Mouse (Mus musculus) brain, adult 2 months (tissue): Measurements from ENCODE around the gene H2afy2.
A peak's percentile ranks its signal among the peaks of the same experiment; 100 is the strongest.

Experiments used
- DNase-seq: peaks from one replicate; pipeline ENCODE4 v3.0.0; 2011; ENCODE audit warnings: low read depth, low spot score

Gene H2afy2

DNA sequence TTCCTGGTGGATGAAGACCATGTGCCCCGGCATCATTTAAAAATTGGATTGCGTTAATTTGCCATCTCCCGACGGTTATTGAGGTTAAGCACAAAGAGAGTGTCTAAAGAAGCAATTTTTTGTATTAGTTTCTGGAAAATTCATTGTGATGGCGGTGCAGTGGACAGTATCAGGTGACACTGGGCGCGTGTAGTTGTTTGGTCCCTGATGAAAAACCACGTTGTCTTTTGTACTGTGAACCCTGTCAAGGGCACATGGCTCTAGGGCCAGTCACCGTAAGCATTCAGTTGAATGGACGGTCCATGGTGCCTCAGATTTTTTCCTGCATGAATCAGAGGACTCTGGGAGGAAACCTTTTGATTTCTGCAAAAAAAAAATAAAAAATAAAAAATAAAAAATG, 467 bp upstream of the H2afy2 start:
- DNase-seq = no peak

DNA sequence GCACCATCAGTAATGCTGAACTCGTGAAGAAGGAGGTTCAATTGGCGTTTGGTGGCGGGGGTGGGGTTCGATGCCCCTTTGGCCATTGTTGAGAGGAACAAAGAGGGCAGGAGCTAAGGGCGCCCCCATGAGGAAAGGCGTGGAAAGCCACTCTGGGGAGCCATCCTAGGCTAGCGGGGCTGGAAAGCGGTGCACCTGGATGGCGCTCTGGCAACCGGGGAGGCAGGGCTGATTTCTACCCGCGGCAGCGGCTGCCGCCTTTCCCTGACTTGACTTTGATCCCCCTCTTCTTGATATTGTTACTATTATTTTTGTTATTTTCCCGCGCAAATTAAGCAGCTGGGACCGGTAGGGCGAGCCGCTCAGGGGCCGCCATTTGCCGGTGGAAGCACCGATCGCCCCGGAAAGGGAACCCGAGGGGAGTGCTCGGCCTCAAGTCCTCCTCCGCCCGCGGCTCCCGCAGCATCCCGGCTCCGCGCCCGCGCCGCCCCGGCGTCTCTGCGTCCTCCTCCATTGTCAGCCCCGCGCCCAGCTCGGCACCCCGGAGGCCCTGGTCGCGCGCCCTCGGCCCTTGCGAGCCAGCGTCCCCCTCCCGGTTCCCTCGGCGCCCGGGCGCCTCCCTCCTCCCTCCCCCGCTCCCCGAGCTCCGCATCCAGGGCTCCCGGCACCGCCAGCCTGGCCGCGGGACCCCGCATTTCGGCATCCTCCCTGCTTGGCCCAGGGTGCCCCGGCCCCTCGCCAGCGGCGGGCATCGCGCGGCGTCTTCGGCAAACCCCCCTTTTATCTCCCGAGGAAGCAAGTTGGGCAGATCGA, 942 bp downstream of the H2afy2 start:
- DNase-seq = peak; percentile 82

DNA sequence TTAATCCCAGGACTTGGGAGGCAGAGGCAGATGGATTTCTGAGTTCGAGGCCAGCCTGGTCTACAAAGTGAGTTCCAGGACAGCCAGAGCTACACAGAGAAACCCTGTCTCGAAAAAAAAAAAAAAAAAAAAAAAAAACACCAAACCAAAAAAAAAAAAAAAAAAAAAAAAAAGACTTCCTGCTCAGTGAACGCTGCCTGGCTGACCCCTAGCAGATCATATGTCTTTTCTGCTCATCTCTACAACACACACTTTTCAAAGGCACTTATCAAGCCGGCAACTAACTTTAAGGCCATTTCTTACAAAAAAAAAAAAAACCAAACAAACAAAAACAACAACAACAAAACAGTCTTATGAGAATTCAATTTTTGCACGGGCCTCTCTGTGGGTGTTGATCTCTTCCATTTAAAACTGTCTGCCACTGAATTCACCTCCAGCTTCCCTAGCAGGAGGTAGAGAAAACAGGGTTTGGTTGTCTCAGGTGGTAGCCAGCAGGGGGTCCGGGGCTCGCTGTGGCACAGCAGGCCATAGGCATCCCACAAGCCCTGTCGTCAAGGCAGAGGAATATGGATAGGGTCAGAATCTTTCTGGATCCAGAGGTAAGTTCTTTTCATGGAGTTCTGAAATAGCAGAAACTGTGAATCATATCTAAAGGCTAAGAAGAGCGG, 2.4 kb downstream of the H2afy2 start:
- no peak for DNase-seq

DNA sequence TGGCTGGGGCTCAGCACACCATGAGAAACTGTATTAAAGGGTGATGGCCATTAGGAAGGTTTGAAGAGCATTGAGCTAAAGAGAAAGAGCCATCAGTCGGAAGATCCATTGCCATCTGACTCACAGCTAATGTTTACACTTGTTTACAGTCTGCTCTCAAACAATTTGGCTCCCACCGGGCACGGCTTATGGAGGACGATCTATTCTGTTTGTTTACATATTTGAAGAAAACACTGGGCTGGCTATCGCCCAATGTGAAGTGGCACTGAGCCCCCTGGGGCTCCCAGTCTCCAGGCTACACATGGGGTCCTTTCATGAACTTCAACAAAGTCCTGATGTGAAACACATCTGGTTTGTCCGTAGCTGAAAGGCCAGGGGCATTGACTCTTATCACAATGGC, 17.1 kb downstream of the H2afy2 start:
- DNase-seq = no peak

DNA sequence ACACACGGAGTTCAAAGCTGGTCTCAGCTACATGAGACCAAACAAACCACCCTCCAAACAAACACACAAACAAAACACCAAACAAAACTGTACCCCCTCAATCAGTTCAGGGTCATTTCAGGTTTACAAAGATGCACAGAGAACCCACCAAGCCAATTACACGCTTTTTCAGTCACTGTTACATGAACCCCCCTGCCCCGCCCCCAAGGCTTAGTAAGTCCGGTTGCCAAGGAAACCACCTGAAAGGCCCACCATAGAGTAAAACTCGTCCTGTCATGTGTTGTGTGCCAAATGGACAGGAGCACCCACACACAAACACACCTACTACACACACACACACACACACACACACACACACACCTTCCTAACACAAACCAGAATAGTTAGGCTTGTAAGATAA, 18.4 kb downstream of the H2afy2 start:
- no peak for DNase-seq

DNA sequence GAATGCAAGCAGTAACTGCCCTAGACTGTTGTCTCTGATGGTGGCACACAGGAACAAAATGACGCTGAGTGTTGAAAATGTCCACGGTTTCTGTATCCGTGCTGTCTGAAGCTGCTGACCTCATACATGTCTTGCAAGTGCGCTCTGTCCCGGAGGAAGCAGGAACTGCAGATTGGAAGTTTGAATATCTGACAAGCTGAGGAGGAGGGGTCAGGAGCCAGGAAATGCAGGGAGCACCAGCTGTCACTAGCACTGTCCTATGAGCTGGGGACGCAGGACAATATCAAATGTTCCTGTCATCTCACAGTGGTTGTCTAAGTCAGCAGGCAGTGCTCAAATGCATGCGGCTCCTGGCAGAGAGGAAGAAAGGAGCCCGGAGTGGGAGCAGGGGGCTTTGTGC, 19.3 kb downstream of the H2afy2 start:
- peak; percentile 84 for DNase-seq

DNA sequence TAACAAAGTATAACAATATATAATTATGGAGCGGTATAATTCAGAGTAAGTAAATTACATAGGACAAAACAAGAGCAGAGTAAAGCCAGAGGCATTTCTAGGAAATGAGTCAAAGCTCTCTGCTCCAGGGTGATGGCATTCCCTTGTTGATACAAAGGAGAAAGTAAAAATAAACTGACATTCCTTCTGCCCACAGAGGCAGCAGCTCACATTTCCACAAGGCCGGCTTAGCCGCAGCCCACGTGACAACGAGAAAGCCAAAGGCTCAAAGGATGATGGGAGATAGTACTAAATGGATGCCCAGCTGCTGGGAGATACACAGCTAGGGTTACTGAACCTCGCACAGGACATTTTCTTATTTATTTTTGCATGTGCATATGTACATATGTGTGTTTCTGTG, 24.1 kb downstream of the H2afy2 start:
- DNase-seq = peak; percentile 74

DNA sequence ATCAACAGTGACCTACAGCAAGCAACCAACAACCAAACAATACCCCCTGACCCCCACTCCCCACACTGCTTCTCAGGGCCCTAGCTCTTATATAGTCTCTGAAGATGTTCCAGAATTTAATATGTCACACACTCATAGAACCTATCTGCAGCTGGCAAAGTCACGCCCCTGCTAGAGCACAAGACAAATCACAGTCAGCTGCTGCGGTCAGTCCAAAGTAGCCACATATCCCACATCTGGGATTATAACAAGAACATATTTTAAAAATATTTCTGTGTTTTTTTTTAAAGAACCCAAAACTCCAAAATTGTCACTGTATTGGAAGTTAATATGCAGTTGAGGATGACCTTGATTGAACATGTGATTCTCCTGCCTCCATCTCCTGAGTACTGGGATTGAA, 25.0 kb downstream of the H2afy2 start:
- no peak for DNase-seq

DNA sequence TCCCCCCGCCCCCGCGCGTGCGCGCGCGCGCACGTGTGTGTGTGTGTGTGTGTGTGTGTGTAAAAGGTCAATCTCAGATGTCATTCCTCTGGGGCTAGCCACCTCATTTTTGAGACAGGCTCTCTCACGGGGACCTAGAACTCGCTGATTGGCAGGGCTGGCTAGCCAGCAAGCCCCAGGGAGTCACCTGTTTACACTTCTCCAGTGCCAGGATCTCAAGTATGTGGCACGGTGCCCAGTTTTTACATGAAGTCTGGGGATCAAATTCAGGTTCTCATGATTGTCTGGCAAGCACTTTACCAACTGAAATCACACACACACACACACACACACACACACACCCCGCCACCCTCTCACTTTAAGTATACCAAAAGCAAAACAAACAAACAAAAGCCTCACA, 26.9 kb downstream of the H2afy2 start:
- DNase-seq = peak; percentile 19

DNA sequence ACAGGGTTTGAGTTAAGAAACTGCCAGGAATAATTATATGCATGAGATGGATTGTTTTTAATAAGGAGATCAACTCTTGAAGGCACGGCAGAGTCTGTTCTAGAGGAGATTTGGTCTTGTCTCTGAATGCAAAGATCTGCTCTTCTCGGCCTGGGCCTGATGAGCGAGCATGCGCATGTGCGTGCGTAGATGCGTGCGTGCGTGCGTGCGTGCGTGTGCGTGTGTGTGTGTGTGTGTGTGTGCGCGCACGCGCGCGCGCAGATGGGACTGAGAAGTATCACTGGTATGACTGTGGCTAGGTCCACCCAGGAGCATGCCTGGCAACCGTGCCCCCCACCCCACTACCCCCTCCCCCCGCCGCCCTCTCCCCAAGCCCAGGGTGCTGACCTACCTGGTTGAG, 30.9 kb downstream of the H2afy2 start:
- no peak for DNase-seq

DNA sequence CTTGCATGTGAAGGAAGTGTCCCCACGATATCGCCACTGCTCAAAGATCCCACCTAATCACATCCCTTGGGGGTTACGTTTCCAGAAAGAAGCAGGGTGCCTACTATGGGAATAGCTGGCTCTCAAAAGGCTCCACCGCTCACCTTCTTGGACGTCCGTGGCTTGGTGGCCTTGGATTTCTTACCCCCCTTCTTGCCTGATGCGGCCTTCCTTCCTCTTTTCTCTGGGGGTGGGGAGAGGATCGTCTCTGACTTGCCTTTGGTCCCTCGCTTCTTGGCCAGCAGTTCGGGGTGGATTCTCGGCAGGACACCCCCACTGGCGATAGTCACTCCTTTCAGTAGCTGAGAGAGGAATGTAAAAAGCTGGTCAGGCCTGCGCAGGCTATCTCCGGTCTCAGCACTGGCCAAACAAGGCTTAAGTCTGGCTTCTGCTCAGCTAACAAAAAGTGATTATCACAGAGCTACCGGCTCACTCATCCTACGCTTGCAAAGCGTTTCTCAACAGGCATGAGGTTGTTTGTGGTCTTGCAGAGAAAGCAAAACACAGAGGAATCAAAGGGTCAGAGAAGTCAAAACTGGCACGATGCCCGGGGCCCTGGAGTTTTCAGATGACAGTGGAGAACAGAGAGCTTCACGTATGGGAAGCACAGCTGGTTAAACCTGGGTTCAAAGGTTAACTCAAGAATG, 32.3 kb downstream of the H2afy2 start:
- DNase-seq = no peak

DNA sequence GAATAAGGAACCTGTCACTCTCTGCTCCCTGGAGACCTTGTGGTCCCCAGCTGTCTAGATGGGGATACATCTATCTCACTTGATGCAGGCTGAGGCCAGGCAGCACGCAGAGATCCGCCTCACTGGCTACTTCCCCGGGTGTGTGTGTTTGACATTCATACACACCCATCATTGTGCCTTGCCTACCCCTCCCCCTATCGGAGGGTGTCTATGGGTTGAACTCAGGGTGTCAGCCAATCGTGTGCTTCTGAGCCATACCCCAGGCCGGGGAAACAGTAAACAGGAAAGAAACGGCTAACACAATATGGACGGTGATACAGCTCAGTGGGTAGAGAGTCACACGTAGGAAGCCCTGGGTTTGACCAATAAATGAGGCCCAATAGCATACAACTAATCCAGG, 33.9 kb downstream of the H2afy2 start:
- DNase-seq = no peak

DNA sequence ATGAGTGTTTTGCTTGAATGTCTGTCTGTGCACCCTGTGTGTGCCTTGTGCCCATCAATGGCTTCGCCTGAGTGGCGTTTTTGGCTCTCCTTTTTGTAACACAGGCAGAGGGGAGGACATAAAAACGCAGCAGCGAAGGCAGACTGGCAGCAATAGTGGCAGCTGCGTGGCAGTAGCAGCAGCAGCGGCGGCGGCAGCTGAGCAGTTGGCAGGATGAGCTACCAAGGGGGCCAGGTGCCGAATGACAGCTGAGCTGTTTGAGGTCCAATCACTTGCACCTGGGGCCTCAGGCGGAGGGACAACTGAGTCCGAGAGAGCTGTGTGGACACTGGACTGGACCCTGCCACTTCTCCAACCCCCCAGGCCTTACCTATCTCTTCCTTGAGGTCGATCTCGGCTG, 36.6 kb downstream of the H2afy2 start:
- no peak for DNase-seq

DNA sequence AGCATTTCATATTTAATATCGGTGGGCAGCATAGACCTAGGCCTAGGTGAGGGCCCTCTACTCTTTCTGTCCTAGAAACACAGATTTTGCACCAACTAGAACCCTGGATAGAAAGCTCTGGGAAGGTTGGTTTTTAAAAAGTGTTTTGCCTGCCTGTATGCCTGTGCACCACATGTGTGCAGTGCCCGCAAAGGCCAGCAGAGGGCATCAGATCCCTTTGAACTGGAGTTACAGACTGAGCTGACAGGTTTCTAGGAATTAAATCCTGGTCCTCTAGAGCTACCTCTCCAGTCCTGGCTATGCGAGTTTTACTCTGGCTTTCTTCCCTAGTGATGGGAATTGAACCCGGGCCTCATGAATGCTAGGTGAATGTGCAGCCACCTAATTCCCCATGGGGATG, 38.8 kb downstream of the H2afy2 start:
- DNase-seq = no peak

DNA sequence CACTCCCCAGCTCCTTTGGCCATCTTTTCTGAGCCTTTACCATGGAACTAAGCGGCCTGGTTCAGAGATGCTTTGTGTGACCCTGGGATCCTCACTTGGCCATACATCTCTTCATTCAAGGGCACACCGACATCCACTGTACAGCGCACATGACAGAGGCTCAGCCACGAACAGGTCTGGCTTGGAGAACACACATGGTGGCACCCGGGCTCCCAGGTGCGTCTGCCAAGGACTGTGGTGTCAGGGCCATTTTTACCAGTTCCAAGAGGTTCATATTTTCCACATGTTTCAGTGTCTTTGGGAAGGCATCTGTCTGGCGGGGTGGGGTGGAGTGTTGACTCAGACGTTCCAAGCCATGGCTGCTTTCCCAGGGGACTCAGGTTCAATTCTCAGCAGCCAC, 41.6 kb downstream of the H2afy2 start:
- DNase-seq = no peak

DNA sequence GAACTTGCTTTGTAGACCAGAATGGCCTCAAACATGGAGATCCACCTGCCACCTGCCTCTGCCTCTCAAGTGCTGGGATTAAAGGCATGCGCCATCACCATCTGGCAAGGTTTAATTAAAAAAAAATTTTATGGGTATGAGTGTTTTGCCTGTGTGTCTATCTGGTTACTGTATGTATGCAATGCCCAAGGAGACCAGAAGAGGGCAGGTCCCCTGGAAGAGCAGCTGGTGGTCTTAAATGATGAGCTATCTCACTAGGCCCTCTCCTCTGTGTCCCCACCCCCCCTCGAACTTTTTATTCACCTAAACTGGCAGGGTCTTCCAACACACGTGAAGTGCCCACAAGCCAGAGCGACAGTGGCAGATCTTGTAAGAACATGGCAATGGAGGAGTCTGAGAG, 42.1 kb downstream of the H2afy2 start:
- no peak for DNase-seq

DNA sequence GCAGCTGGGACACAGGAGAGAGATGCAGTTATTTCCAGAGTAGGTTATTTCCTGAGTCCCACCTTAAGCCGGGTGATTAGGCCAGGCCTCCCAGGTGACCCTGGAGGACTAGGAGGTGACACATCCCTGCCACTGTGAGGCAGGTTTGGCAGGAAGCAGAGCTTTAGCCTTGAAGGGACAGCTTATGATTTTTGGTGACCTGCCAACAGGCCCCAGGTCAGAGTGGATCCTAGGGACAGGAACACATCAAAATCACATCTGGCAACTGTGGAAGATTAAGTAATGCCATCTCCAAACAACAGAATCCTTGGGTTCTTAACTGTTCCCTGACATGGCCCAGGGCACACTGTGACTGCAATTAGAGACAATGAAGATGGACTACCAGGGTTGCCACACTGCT, 42.6 kb downstream of the H2afy2 start:
- no peak for DNase-seq

DNA sequence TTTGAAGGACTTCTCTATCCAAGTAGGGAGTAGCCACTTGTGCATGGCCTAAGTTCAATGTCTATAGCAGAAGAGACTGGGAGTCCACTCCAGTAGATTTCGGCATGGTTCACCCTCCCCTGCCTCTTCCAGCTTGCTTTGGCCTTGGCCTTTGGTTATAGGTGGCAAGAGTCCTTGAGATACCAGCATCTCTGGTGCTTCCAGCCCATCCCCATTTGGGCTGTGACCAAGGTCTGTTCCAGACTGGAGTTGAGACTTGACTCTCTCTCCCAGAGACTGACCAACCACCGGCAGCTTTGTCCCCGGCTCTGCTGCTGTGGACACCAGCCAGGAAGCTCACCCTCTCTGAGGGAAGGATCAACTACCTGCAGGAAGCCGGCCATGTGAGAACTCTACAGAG, 45.8 kb downstream of the H2afy2 start:
- DNase-seq = no peak

DNA sequence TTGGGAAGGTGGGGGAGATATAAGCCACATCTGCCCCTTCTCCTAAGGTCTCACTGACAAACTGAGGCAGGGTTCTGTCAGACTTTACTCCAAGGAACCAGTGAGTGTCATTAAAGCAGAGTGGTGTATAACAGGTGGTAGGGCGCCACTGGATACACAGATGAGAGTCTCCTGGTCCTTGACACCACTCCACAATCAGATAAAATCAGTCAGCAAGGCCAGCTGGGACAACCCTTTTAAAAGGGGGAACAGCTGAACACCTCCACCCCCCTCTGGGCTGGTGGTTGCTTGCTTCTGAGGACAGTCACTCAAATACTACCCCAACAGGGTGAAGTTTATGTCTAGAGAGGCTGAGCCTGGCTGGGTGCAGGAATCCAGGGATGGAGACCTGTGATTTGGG, 46.4 kb downstream of the H2afy2 start:
- DNase-seq = no peak

DNA sequence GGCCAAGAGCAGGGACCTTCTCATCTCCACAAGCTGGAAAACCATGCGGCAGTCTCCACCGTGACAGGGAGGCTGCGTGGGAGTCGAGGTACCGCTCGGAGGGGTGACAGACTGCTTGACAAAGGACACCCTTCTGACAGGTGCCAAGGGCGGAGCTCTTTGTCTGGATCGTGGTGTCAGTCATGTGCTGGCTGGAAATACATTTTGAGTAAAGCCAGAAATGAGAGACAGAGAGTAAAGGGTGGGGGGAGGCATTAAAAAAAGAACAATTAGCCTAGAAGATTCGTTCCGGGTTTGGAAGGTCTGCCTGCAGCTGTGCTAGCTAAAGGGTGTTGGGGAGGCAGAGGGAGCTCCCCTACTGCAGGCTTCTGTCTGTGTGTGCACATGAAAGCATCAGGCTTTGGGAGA, 47.3 kb downstream of the H2afy2 start:
- peak; percentile 66 for DNase-seq

DNA sequence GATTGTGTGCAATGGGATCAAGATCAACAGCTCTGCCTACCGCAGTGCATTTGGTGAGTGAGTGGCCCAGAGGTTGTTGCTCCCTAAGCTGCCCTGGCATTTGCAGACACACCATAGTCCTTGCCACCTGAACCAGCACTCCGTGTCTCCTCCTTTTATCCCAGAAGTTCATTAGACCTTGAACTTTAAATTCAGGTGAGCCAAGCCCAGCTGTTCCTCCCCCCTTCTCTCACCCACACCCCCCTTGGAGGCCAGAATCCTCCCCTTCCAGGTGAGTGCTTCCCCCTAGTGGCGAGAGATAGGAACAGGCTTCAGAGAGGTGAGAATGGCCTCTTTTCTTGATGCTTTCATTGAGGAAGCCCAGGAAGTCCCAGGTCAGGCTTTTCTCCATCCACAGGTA, 49.6 kb downstream of the H2afy2 start:
- peak; percentile 43 for DNase-seq

DNA sequence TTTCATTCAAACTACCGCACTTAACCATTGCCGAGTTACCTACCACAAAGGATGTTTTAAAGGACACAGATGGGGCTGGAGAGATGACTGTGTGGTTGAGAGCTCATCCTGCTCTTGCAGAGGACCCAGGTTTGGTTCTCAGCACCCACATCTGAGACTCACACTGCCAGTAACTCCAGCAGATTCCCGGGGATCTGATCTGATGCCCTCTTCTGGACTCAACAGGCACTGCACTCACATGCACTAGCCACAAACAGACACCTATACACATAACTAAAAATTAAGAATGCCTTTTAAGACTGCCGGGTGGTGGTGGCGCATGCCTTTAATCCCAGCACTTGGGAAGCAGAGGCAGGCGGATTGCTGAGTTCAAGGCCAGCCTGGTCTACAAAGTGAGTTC, 53.8 kb downstream of the H2afy2 start:
- DNase-seq = no peak

DNA sequence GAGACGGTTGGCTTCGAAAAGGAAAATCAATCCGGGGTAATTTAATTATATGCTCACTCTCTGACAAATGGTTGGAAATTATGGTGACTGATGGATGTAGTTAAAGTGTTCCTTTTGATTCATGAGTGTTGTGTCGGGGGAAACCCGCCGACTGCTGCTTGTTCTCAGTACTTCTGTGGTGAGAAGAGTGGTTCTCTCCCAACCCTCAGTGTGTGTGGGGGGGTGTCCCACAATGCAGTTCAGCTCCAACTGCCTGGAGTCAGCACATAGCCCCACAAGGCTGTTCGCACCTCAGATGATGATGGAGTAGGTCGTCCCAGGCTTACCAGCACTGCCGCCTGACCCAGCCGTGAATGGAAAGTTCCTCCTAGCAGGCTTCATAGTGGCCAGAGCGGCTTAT, 54.8 kb downstream of the H2afy2 start:
- peak; percentile 34 for DNase-seq
